Mouse (Mus musculus): ENCODE results near the gene Myh7. TPM values are rescaled to one million over a fixed set of nuclear protein-coding genes. Genes with fewer than 3 reads are reported as not detected.
A peak's percentile ranks its signal among the peaks of the same experiment; 100 is the strongest.
"Not testable (repeated sequence)": the region's sequence is repeated elsewhere in the genome, so short reads cannot be mapped to it uniquely, and the experiment has no call there.

Myh7 gene
- polyA plus RNA-seq (2012; rRNA removed), result 5.0 and 7.1 TPM in 2 replicates

- no peak for DNase-seq (ENCODE audit: low read depth)
- no peak for TF ChIP-seq POLR2A (IDR thresholded peaks at IDR 0.05; ENCODE audit: borderline replicate concordance, extremely low read depth, insufficient read depth, insufficient read length, poor library complexity, severe bottlenecking)
- TF ChIP-seq CTCF (IDR thresholded peaks at IDR 0.05; ENCODE audit: borderline replicate concordance, extremely low read depth, insufficient read depth, insufficient read length), result no peak
Measured at GRCm38 (mm10) chr14:54994136-54994868, at the start of gene Myh7. Myh7 (minus strand) TSS chr14:54994626.

- not testable (repeated sequence) for DNase-seq (ENCODE audit: low read depth)
Measured at GRCm38 (mm10) chr14:55043694-55044093, 49.3 kb upstream of the Myh7 start.

GRCm38 (mm10) chr14:55032695-55033225 lies 38.3 kb upstream of the Myh7 start:
- peak; percentile 85 for DNase-seq (ENCODE audit: low read depth)
- TF ChIP-seq CTCF (IDR thresholded peaks at IDR 0.05; ENCODE audit: borderline replicate concordance, extremely low read depth, insufficient read depth, insufficient read length), result no peak

DNA sequence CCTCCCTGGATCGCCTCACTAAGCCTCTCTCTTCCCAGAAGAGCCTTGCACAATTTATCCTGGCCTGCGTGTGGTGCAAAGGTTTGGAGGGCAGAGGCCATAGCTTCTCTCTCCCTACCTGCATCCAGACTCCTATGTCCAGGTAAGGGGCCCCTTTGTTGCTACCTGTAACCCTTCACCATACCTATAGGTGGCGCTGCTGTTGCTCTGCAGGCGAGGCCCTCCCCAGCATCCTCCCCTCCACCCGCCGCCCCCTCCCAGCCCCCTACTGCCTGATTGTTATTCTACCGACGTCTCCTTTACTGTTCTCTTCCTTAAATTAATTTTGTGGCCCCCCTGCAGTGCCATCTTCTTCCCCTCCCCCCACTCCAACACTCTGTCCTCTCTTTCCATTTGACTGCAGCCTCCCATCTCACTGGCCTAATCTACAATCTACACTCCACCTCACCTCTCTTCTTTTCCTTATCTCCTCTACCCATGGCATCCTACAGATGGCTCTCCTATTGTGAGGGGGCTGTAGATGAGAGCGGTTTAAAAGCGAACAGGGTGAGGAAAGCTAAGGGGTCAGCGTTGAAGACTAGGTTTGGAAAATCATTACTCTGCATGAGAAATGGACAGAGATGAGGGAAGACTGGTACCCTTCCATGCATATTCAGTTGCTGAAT lies 34.7 kb upstream of the Myh7 start:
- peak; percentile 86 for DNase-seq (ENCODE audit: low read depth)

DNA sequence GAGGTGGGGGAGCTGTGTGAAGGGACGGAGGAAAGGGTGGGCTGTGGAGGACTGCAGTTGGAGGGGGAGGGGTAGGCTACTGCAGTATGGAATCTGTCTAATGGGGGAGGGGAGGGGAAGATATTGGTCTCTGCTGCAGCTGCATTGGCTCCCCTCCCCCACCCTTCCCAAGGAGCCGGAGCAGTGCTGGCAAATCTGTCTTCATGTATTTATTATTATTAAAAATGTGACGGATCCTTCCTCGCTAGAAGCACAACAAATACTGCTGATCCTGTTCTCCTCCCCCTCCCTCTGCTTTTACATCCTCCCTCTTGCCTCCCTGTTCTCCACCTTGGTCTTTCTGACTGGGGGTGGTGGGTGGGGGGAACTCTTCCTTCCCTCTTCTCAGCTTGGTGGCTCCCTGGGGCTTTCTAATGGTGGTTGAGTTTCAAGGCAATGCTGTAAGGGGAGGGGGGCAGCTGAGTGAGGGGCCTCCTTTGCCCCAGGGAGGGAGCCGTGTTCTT lies 34.0 kb upstream of the Myh7 start:
- no peak for TF ChIP-seq POLR2A (IDR thresholded peaks at IDR 0.05; ENCODE audit: borderline replicate concordance, extremely low read depth, insufficient read depth, insufficient read length, poor library complexity, severe bottlenecking)
- TF ChIP-seq CTCF (IDR thresholded peaks at IDR 0.05; ENCODE audit: borderline replicate concordance, extremely low read depth, insufficient read depth, insufficient read length), result no peak
- peak; percentile 95 for DNase-seq (ENCODE audit: low read depth)

More for the DNA sequence above, 34.7 kb upstream of the Myh7 start:
- TF ChIP-seq CTCF (IDR thresholded peaks at IDR 0.05; ENCODE audit: borderline replicate concordance, extremely low read depth, insufficient read depth, insufficient read length) (peak; percentile 68), POLR2A (IDR thresholded peaks at IDR 0.05; ENCODE audit: borderline replicate concordance, extremely low read depth, insufficient read depth, insufficient read length, poor library complexity, severe bottlenecking) (no peak)

DNA sequence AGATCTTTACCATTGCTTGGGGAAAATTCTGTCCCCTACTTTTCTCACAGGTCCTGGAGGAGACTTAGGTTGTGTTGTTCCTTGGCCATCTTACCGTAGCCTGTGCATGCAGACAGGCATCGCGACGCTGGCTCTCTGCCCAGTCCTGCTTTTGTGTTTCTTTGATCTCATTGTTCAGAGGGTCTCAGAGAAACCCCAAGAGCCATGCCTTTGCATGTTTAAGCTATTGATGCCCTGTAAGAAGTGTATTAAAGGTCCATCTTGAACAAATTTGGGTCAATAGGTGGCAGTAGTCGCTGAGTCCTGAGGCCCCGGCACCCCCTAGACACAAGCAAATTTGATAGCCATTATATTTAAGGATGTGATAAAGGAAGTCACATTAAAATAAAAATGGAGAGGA lies 33.2 kb upstream of the Myh7 start:
- no peak for TF ChIP-seq POLR2A (IDR thresholded peaks at IDR 0.05; ENCODE audit: borderline replicate concordance, extremely low read depth, insufficient read depth, insufficient read length, poor library complexity, severe bottlenecking)
- peak; percentile 33; the same call in 1 of the 2 replicates for TF ChIP-seq CTCF (IDR thresholded peaks at IDR 0.05; ENCODE audit: borderline replicate concordance, extremely low read depth, insufficient read depth, insufficient read length)
- DNase-seq (ENCODE audit: low read depth), result peak; percentile 89

DNA sequence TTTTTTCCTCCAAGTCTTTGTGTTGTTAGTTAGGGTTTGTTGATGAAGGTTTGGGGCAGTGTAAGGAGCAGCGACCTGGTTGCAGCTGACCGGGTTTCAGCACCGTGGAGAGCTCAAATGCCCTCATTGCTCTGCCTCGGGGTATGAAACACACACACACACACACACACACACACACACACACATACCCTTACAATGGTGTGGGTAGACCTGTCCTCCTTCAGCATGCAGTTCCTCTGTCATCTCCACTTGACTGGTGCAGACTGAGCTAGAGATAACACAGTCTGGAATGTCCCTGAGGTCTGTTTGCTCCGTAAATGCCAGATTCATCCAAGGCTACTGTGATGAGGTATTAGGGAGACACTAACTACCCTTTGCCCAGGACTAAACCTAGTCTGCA lies 32.8 kb upstream of the Myh7 start:
- no peak for DNase-seq (ENCODE audit: low read depth)
- TF ChIP-seq POLR2A (IDR thresholded peaks at IDR 0.05; ENCODE audit: borderline replicate concordance, extremely low read depth, insufficient read depth, insufficient read length, poor library complexity, severe bottlenecking) (no peak), CTCF (IDR thresholded peaks at IDR 0.05; ENCODE audit: borderline replicate concordance, extremely low read depth, insufficient read depth, insufficient read length) (no peak)

DNA sequence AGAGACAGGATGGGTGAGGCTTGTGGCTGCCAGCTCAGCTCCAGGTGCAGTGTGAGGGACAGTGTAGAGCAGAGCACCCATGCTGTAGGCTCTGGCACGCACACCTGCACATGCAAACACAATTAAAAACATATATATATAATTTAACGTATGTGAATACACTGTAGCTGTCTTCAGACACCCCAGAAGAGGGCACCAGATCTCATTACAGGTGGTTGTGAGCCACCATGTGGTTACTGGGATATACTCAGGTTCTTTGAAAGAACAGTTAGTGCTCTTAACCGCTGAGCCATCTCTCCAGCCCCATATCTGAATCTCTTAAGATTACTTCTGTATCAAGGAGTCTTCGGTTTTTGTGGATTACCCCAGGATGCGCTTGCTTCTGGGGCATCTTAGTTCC lies 31.1 kb upstream of the Myh7 start:
- TF ChIP-seq CTCF (IDR thresholded peaks at IDR 0.05; ENCODE audit: borderline replicate concordance, extremely low read depth, insufficient read depth, insufficient read length) (no peak), POLR2A (IDR thresholded peaks at IDR 0.05; ENCODE audit: borderline replicate concordance, extremely low read depth, insufficient read depth, insufficient read length, poor library complexity, severe bottlenecking) (no peak)
- DNase-seq (ENCODE audit: low read depth), result no peak

DNA sequence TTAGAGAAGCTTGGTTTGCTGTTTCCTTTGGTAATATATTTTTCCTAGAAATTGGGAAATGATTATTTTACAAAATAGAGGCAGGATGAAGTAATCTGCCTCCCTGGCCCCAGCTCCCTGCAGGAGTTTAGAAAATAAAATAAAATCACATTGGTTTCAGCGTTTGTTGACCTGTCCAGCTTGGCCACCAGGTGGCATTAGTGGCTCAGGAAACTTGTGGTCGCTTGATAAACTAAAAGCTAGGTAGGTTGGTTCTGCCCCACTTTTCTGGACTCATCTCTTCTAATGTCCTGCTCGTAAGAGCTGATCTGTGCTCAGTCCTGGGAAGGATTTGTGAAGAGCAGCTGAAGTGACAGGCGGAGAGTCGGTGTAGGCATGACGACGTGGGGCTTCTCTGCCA lies 29.8 kb upstream of the Myh7 start:
- TF ChIP-seq CTCF (IDR thresholded peaks at IDR 0.05; ENCODE audit: borderline replicate concordance, extremely low read depth, insufficient read depth, insufficient read length) (peak; percentile 82; the same call in 1 of the 2 replicates), POLR2A (IDR thresholded peaks at IDR 0.05; ENCODE audit: borderline replicate concordance, extremely low read depth, insufficient read depth, insufficient read length, poor library complexity, severe bottlenecking) (no peak)
- DNase-seq (ENCODE audit: low read depth), result peak; percentile 89

GRCm38 (mm10) chr14:55023011-55023410 lies 28.6 kb upstream of the Myh7 start:
- TF ChIP-seq CTCF (IDR thresholded peaks at IDR 0.05; ENCODE audit: borderline replicate concordance, extremely low read depth, insufficient read depth, insufficient read length) (no peak), POLR2A (IDR thresholded peaks at IDR 0.05; ENCODE audit: borderline replicate concordance, extremely low read depth, insufficient read depth, insufficient read length, poor library complexity, severe bottlenecking) (no peak)
- DNase-seq (ENCODE audit: low read depth), result no peak

GRCm38 (mm10) chr14:55020394-55020793 lies 26.0 kb upstream of the Myh7 start:
- no peak for DNase-seq (ENCODE audit: low read depth)
- TF ChIP-seq CTCF (IDR thresholded peaks at IDR 0.05; ENCODE audit: borderline replicate concordance, extremely low read depth, insufficient read depth, insufficient read length) (no peak), POLR2A (IDR thresholded peaks at IDR 0.05; ENCODE audit: borderline replicate concordance, extremely low read depth, insufficient read depth, insufficient read length, poor library complexity, severe bottlenecking) (no peak)

- TF ChIP-seq CTCF (IDR thresholded peaks at IDR 0.05; ENCODE audit: borderline replicate concordance, extremely low read depth, insufficient read depth, insufficient read length), result no peak
- no peak for TF ChIP-seq POLR2A (IDR thresholded peaks at IDR 0.05; ENCODE audit: borderline replicate concordance, extremely low read depth, insufficient read depth, insufficient read length, poor library complexity, severe bottlenecking)
- no peak for DNase-seq (ENCODE audit: low read depth)
Measured at GRCm38 (mm10) chr14:55016876-55017275, 22.4 kb upstream of the Myh7 start.
